Mouse (Mus musculus) telencephalon, adult 2 months (tissue): ENCODE data around the gene Taok3.

ENCODE experiments used
- DNase-seq: peaks from one replicate; pipeline ENCODE4 v3.0.0-alpha.2; 2011; ENCODE audit warnings: low read depth, low spot score

Taok3 gene

DNA sequence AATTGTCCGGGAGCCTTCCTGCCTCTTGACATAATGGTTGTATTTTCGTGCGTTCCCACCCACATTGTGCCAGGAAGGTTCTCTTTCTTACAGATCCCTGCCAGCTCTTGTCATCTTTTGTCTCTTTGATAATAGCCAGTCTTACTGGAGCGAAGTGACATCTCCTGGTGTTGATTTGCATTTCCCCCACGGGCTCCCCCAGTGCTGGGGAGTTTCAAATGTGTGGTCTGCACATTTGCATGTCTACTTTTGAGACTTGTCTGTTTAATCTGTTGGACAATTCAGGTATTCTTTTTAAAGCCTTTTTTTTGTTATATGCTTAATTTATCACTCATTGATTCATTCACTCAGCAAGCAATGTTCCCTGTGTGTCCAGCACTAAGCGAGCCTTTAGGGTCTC lies 58.1 kb downstream of the Taok3 start:
- no peak for DNase-seq

DNA sequence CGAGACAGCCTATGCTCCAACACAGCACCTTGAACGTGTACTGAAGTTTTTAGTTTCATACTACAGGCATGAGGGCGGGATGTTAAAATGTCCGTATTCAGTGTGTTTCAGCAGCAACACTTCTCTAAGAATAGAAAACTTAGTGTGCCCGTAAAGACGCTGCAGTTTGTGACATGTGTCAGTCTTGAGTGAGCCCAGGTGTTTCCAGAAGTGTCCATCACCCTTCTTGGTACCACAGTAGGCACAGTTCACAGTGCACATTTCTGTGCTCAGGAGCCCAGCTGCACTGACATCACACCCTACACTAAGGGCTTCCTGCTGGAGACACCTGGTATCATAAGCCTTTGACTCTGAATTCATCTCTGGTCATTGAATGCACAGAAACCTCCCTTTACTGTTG lies 58.6 kb downstream of the Taok3 start:
- DNase-seq, result no peak

DNA sequence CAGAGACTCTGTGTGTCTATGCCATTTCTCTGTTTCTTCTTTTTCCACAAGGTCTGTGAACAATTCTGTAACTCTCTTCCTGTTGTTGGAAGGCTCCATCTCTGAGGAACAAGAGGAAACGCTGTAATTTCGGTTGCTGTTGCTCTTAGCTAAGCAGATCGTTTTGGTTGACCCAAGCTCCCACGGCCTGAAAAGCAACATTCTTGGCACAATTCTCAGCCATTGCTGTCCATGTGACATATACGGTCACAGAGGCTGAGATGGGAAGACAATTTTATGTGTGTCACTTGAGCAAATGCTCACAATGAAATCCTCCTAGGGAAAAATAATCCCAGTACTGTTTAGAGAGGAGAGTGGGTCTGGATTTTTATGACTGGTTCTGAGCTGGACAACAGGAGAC lies 62.0 kb downstream of the Taok3 start:
- no peak for DNase-seq

DNA sequence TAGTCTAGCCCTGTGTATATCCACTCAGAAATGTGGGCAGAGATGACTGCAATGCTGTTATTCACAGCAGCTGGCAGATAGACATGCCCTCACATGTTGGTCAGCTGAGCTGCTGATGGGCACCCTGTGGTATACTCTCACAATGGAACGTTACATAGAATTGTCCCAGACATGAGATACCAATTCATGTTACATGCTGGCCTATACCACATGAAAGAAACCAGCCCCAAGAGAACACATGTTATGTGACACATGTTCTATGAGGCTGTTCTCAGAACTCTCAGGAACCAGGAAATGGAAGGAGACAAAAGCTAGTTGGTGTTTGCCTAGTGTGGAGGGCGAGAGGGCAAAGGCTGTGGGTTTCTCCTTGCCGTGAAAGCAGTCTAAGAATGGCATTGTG lies 62.5 kb downstream of the Taok3 start:
- no peak for DNase-seq

DNA sequence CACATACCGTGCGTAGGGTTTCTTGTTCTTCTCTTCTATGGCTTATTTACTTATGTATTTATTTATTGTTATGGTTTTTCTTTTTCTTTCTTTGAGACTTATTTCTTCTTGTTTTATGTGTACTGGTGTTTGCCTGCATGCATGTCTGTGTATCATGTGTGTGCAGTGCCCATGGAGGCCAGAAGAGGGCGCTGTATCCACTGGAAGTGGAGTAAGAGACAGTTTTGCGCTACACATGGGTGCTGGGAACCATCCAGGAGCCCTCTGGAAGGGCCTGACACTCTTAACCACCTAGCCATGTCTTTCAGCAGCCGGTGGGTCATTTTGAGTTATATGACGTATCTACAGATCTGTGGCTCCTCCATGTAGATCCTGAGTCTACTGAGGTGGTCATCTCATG lies 64.9 kb downstream of the Taok3 start:
- DNase-seq, result no peak

DNA sequence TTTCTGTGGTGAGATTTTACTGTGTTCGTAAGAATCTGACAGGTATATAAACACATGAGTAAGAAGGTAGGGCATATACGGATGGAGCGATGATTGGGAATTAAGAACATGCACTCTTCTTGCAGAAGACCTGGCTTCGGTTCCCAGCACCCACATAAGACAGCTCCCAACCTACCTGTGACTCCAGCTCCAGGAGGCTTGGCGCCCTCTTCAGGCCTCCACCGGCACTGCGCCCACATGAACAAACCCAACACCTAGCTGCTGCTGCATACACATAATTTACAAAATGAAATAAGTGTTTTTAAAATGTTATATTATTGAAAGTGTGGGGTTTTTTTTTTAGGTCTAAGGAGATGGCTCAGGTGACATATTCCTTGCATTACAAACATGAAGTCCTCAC lies 65.7 kb downstream of the Taok3 start:
- DNase-seq, result no peak

DNA sequence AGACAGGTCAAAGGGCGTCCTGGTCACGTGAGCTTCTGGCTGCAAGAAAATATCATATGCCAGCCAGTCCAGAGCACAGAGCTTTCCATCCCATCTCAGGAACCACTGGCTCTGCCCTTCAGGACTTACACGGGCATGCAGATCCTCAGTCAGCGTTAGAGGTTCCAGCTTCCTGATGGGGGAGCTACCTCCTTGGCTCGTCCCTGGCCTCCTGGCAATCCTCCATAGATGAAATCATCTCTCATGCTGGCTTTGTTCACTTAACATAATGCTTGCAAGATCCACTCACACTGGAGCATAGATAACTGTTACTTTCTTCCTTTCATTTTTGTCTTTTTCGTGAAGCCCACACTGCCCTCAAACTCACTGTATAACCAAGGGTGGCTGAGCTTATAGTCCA lies 72.1 kb downstream of the Taok3 start:
- no peak for DNase-seq

DNA sequence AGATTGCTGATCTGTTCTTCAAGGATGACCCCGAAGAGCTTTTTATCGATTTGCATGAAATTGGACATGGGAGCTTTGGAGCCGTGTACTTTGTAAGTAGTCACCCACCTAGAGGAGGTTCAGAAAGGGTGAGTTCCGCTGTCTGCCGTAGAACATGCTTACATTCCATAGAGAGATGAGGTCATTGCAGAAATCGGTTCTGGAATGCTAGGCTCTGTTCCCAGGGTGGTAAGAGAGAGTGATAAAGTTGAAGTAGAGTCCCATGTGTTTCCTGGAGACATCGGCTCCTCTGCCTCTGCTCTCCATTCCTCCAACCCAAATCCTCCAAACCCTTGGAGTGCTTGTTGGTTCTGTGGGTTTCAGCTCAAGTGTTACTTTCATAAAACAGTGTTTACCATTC lies 73.8 kb downstream of the Taok3 start:
- no peak for DNase-seq

DNA sequence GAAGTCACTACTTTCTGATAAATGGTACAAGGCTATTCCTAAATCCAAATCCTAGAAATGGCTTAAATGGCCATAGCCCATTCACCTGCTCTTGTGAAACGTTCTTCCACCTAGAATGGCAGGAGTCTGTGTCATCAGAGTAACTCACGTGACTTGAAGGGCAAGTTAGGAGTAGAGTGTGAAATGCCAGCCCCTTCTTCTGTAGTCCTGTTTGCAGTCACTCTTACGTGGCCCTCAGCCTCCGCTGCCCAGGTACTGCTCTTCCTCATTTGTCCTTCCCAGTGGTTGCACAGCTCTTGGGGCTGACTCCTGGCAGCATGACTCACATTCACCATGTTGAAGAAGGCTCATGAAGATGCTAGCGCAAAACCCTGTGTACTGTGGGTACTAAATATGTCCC lies 74.7 kb downstream of the Taok3 start:
- no peak for DNase-seq

DNA sequence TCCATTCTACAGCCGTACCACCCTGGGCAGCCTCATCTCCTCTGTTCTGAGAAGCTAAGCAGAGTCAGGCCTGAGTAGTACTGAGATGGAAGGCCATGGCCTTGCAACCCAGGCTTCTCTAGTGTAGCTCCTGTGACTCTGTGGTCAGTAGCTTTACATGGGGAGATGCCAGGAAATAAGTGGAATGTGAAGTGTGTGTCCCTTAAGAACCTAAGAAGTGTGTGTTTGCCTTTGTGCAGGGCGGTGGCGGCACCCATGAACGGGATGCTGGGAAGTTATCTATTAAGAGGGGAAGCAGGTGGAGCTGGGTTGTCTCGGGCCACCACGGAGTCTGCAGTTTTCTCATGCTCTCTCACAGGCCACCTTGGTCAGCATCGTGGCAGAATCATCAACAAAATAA lies 76.6 kb downstream of the Taok3 start:
- DNase-seq, result no peak

DNA sequence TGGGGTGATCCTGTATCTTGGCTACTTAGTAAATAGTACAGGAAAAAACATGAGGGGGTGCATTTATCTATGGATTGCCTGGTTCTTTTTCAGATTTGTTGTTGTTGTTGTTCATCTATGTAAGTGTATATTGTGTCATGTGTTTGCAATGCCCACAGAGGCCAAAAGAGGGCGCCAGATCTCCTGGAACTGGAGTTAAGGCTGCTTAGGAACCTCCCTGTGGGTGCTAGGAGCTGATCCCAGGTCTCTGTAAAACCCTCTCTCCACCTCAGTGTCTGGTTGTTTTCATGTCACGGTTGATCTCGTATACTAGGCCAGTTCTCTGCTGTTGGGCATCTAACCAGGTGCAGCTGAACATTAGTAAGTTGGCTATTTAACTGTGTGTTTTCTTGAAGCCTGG lies 78.5 kb downstream of the Taok3 start:
- DNase-seq, result no peak

DNA sequence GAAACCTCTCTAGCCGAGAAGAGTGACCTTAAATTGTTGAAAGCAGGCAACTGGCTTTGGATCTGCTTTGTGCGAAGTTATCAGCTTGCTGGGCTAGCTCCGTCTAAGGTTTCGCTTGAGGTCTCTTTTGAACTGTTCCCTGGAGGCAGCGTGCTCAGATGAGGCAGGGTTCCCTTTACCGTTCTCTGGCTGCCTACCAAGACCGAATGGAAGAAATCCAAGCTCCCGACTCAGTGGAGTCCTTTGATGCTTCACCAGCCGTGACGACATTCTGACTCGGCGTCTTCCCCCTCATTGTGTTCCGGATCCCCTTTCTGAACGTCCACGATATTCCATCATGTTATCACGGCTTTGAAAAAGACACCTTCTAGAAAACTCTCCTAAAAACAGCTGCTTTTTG lies 87.4 kb downstream of the Taok3 start:
- DNase-seq, result peak; percentile 2

DNA sequence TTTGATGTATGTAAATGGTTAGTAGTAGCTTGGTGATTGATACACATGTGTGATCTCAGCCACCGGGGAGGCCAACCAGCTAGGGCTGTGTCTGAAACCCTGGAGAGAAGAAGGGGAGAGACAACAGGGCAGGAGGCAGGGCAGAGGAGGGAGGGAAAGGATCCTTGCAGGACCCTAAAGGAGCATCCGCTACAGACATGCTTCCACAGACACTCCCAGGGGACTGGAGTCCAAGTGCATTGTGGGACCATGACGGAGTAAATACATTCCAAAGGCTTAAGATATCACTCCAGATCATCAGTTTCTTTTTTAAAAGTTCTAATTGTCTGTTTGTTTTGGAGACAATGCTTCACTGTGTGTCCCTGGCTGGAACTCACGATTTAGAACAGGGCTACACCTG lies 94.1 kb downstream of the Taok3 start:
- no peak for DNase-seq

DNA sequence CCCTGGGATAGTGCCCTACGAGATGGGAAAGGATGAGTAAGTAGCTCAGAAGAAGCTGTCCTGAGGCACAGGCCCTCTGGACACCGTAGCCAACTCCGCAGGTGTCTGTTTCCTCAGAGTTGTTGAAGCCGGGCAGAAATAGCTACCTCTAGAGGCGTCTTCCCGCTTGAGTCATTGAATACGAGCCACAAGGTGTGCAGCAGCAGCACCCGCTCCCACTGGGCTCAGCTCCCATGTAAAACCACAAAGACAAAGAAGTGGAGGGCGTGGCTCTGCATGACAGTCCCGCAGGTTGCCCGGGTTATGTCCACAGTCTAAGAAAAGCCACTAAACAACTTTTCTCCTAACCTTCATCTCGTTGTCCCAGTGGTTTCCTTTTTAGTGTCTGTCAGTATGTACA lies 111.1 kb downstream of the Taok3 start:
- DNase-seq, result no peak

DNA sequence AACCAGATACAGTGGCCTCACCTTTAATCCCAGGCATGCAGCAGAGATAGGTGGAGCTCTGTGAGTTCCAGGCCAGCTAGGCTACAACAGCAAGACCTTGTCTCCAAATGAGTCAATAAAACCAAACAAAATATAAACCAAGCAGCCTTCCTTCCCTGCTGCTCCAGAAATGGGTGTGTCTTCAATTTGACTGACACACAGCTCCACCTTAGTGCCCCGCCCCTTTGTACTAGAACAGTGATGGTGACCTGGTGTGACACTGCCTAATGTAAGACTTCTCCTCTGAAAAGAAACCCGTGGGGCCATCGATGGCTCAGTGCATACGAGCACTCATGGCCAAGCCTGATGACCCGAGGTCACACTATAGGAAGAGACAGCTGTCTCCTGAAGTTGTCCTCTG lies 116.6 kb downstream of the Taok3 start:
- no peak for DNase-seq

DNA sequence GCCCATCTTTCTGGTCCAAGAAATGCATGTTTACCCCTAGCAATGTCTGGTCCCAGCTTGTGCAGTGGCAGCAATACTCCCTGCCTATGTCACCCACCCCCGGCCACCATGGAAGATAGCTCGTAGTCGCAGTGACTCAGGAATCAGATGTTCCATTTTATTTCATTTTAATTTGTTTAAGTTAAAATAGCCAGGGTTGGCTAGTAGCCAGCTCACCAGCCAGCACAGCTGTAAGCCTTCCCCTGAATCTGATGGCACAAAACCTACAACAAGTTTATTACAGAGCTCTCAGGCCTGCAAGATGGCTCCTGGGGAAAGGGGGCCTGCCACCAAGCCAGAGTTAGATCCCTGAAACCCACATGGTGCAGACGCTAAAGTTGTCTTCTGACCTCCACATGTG lies 119.2 kb downstream of the Taok3 start:
- DNase-seq, result peak; percentile 17

DNA sequence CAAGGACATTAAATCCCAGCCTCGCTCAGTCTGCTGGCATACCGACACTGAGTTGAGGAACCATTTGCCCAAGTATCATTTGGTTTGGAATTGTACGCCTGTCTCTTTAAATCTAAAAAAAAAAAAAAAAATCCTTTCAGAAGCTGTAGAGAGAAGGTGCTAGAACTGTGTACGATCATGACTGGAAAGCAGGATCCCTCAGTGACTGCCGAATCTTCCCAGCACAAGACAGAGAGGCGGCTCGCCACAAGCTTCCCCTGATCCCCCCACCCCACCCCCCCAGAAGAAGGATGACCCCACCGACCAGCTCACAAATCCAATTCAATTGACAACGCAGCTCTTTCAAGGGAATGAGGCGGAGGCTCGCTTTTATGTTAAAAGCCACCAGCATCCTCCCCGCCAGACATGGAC lies 120.4 kb downstream of the Taok3 start:
- peak; percentile 55 for DNase-seq

DNA sequence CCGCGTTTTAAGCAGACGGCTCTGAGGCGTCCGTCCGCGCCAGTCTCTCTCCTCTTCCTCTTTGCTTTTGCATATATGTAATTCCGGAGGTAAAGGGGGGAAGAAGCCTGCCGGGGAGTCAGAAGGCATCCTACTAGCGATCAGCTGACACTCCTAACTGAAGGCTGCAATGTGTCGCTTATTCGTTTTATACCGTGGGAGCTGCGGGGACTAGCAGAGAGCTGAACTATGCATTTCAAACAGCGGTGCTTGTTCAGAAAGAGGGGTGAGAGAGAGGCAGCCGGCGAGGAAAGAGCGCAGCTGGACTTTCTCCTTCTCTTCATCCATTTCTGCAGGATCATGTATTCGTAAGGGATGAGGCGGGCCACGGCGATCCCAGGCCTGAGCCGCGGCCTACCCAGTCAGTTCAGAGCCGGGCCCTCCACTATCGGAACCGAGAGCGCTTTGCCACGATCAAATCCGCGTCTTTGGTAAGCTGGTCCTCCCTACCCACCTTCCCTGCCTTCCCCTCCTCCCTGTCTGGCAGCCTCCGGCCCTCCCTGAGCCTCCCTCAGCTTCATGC lies 120.9 kb downstream of the Taok3 start:
- DNase-seq, result peak; percentile 67

DNA sequence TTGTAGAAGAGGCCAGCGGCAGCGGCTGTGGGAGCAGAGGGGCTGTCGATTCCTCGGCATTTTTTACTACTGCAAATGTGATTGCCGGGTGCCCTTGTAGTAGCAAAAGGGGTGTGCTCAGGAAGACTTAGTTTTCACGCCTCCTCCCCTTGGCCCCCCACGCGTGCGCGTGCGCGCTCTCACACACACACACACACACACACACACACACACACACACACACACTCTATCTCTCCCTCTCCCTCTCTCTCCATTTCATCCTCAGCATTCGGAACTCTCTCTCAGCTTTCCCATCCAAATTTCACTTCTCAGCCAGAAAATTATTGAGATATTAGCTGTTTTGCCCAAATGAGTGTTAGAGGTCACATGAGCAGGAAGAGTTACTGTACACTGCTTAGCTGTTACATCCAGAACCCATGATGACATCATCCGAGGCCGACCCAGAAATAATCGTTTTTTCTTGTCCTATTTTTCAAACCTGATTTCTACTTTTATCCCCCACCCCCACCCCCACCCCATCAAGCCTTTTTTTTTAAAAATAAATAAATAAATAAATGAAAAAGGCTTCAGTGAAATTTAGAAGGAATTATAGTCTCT lies 122.1 kb downstream of the Taok3 start:
- DNase-seq, result peak; percentile 67

DNA sequence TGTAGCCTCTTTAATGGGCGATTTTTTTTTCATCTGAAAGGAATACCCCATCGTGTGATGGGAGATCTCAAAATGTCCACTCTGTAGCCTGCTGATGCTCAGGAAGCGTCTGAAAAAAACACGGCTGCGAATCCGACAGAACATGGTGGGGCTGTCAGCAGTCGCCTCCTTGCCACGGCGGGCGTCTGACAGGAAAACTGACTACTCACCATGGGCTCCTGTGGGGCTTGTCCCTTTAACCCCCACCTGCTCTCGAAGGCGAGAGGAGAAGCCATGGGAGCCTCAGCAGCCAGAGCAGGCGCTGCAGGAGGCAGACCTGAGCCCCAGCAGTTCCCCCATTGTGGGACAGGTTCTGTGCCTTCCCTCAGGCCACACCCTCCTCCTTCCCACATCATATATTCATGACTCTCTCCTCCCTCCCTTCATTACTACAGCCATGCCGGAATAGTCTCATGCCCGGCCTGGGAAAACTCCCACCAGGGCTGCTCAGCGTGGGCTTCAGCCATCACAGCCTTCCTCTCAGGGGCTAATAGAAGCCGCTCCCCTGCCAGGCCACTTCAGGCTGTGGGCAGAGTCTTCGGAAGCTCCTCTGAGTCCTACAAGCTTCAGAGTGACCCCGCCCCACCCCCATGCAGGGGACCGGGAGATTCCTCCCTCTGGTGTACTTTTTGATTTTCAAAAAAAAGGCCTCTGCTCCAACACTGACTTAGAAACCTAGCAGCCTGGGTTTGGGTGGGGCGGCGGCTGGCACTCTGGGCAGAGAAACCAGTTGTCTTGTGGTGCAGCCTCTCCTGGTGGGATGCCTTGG lies 122.9 kb downstream of the Taok3 start:
- DNase-seq, result peak; percentile 19

DNA sequence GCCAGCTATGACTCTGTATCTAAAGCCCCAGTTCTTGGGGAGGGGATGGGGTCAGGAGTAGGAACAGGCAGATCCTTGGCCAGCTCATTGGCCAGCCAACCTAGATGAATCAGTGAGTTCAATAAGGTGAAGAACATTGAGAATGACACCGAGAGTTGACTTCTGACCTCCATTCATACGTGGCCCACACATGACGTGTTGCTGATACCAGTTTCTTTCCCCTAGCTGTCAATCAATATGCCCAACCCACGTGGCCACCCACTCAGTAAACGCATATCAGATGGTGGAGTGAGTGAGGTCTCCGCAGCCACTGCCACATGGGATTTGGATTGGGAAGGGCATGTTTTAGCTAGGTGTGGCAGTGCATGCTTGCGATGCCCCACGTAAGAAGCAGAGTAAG lies 125.2 kb downstream of the Taok3 start:
- DNase-seq, result no peak

DNA sequence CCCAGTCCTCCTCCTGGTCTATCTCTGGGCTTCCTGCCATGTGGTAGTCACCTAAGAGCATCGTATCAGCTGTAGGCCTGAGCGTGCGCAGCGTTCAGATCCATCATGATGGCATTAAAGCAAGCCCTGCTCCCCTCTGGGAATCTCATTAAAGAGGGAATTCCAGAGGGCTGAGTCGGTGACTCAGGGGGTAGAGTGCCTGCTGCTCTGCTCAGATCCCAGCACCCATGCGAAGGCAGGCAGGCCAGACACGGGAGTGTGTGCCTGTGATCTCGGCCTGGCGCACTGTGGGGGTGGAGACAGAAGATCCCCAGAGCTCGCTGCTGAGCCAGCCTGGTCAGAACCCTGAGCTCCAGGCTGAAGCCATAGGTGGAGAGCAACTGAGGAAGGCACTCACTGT lies 128.4 kb downstream of the Taok3 start:
- no peak for DNase-seq

DNA sequence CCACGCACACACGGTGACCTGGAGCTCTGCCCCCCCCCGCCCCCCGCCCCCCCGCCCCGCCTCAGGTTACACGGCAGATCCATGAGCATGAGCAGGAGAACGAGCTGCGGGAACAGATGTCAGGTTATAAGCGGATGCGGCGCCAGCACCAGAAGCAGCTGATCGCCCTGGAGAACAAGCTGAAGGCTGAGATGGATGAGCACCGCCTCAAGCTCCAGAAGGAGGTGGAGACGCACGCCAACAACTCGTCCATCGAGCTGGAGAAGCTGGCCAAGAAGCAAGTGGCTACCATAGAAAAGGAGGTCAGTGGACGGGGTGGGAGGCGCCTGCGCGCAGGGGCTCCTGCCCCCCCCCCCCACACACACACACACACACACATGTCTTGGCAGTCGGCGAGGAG lies 130.9 kb downstream of the Taok3 start:
- DNase-seq, result no peak
